Mouse (Mus musculus): ENCODE data around the gene Wdr31.

Gene Wdr31

GRCm38 (mm10) chr4:62440544-62440943, 30.2 kb downstream of the Wdr31 start:
- in situ Hi-C loops (cut with MseI, MboI) = no loop called here

DNA sequence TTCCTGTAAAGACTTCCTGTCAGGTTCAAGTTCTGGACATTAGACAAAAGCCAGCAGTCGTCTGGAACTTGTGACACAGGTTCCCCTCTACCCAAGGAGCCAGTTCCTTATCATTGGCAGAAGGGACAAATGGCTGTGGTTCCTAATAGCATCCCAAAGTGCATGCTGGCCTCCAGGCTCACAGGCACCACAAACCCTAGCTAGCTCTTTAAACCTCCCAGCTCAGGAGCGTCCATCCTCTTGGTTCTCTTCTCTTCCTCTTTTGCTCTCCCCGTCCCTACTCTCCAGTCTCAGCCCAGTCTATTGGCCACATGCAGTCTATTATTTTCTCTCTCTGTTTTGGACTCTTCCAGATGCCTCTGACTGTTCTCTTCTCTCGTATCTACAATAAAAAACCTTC, 30.9 kb downstream of the Wdr31 start:
- in situ Hi-C loops (cut with MseI, MboI) = no loop called here

DNA sequence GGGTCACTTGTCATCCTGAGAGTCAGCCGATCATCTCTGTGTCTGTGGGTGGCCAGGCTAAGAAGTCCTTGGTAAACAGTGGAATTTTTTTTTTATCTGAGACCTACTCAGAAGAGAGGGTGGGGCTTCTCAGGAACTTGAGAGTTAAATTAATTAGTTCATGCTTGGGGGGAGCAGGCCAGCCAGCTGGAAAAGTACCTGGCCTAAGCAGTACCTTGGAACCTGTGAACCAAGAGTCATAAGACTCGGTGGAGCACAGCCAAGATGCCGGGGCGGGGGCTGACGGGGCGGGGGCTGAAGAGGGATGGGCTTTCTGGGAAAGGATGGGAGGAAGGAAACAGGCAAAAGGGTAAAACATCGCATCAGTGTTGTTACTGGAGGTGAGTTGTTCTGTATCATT, 32.8 kb downstream of the Wdr31 start:
- in situ Hi-C loops (cut with MseI, MboI) = no loop called here

DNA sequence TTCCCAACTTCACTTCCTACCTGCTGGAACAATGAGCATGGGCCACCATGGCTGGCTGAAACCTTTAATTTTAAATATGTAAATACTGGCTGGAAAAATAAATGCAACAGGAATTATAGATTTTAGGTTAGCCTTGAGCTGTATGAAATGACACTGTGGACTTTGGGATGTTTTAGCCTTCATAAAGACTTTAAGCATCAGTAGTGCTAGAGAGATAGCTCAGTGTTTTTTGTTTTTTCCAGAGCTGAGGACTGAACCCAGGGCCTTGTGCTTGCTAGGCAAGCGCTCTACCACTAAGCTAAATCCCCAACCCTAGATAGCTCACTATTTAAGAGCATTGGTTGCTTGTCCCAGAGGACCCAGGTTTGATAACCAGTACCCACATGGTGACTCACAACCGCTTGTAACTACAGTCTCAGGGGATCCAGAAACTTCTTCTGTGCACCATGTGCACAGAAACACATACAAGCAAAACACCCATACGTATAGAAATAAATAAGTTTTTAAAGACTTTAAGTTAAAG, 33.4 kb downstream of the Wdr31 start:
- in situ Hi-C loops (cut with MseI, MboI) = no loop called here

GRCm38 (mm10) chr4:62435081-62435480, 35.6 kb downstream of the Wdr31 start, which contains the start of gene Rnf183:
Rnf183 (minus strand) TSS chr4:62435252.
- in situ Hi-C loops (cut with MseI, MboI) = no loop called here

DNA sequence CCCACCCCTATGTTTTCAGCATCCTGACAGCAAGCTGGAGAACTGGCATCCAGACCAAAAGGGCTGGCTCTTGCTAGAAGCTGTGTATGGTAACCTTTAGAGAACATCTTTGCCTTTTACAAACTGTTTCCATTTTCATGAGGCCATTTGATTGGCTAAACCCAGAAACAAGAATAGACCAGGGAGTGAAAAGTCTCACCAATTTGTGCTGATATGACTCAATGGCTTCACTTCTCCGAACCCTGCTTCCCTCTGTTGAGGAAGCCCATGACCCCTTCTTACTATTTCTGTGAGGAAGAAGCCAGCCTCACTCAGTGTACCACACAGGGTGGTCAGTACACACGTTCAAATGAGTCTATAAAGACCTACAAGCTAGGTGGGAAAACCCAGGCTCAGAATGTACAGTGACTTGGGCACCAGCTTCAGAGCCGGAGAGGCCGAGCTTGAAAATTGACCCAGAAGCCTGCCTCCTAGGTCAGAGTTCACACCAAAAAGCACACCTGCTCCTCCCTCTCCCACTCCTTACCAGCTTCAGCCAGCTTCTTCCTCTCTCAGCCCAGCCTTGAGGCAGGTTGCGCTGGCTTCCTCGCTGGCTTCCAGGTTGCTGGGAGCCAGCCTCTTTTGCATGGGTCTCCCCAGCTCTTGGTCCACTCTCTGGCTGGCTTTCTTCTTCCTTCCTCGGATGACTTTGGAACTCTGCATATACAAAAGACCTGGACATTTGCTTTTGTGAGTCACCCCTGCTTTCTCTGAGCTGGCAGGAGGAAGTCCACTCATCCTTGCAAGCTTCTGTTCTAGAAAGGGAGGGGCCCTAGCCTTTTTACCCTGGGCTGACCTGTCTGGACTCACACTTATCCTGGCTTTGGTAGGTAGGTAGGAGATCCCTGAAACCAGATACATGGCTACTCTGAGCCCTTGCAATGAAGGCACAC, 36.5 kb downstream of the Wdr31 start:
- in situ Hi-C loops (cut with MseI, MboI) = no loop called here

- in situ Hi-C loops (cut with MseI, MboI) = no loop called here
Observed at GRCm38 (mm10) chr4:62431522-62431921, 39.2 kb downstream of the Wdr31 start.

DNA sequence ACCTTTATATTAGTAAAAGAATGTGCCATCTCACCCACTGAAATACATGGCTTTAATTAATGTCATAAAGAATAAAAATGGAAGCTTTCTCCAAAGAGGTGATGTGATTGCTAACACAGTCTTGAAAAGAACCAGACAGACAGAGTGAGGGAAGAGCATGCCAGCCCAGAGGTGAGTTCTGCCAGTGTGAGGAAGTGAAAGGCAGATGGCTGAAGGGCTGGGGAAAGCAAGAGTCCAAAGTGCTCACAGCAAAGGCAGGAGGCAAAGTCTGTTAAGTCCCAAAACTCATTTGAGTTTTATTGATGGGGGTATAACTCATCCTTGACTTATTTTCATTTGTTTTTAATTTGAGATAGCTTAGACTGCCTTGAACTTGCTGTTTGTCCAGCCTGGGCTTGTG, 40.0 kb downstream of the Wdr31 start:
- in situ Hi-C loops (cut with MseI, MboI) = no loop called here

DNA sequence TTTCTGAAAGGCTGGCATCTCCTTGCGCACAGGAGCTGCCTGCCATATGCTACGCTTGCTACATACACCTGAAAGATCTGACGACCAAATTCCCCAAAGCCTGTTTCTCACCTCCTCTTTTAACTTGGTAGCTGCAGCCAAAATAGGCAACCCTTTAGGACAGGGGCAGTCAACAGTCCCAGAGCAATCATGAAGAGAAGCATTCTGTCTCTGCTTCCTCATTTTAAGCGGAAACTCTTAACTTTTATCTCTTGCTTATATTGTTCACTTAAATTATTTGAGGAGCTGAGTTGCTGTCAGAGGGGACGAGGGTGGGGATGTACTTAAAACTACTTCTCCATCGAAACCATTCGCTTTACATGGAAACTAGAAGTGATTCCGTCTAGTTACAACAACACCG, 41.1 kb downstream of the Wdr31 start:
- in situ Hi-C loops (cut with MseI, MboI) = no loop called here

DNA sequence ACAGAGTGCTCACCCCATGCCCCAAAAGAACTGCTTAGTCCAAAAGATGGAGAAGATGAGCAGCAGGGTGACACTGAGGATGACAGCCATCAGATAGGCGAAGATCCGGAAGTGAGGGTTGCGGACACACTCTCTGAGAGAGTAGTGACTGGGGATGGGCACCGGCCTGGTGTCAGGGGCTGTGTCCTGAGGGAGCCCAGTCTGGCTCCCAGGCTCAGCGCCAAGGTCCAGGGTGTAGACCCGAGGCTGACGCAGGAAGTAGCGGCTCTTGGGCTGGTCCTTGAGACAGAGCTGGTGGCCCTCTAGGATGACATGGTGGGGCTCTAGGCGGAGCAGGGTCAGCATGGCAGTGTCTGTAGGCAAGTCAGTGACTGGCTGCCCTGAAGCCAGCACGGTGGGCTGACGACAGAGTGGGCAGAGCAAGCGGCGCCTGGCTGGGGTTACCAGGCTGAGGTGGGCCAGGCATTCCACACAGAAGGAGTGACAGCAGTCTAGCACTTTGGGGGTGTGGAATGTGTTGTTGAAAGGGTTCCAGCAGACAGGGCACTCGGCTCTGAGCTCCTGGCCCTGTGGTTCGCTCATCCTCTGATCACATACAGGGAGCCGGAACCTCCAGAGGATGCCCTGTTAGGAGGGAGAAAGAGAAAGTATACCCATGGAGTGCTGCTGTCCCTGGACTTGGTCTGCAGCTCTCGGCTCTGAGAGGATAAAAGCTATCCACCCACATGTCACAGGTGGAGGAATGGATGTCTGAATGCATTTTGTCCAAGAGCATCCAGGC, 42.5 kb downstream of the Wdr31 start:
- in situ Hi-C loops (cut with MseI, MboI) = no loop called here

DNA sequence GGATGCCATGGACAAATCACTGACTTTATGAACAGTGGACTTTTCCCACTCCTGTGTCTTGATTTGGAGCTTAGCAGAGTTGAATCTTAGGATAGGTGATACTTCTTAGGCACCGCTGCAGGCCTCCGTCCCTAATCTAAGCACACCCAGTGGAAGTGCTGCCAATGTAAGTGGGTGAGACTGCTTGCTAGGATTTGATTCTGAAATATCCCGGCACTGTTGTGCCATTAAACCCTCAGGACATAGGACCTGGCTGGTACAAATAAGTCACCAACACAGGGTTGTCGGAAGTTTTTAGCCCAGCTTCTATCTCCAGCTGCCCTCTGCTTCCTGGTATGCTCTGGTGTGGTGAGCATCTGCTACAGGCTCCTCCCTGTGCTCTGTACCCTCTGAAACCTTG, 44.8 kb downstream of the Wdr31 start:
- in situ Hi-C loops (cut with MseI, MboI) = no loop called here

DNA sequence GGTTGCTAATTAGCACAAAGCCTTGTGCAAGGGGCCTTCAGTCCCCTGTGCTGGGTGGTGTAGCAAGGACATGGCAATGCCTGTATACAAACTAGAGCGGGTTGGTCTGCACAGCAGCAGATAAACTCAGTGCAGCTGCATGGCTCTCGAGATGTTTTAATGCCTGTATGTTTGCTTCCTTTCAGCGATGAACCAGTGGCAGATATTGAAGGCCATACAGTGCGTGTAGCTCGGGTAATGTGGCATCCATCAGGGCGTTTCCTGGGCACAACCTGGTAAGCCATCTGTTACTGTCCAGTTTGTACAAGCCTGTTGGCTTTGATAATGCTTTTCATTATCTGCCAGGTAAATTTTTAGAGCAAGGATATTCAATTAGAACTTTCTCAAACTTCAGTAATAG, 51.6 kb downstream of the Wdr31 start:
- in situ Hi-C loops (cut with MseI, MboI) = no loop called here

GRCm38 (mm10) chr4:62418448-62418847, 52.2 kb downstream of the Wdr31 start:
- in situ Hi-C loops (cut with MseI, MboI) = no loop called here

GRCm38 (mm10) chr4:62411606-62412005, 59.1 kb downstream of the Wdr31 start:
- in situ Hi-C loops (cut with MseI, MboI) = no loop called here

DNA sequence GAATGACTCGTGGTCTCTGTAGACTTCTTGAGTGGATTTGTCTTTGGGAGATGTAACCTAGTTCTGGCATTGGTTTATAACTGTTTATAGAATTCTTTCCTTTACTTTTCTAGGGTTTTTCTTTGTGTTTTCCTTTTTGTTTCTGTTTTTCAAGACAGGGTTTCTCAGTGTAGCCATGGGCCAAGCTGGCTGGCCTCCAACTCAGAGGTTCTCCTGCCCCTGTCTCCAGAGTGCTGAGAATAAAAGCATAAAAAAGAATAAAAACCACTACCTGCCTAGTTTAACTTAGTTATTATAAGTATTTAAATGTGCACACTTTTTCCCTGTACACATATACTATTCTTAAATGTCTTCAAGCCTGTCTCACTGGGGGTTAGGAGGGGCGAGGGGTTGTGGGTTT, 60.4 kb downstream of the Wdr31 start:
- in situ Hi-C loops (cut with MseI, MboI) = no loop called here

DNA sequence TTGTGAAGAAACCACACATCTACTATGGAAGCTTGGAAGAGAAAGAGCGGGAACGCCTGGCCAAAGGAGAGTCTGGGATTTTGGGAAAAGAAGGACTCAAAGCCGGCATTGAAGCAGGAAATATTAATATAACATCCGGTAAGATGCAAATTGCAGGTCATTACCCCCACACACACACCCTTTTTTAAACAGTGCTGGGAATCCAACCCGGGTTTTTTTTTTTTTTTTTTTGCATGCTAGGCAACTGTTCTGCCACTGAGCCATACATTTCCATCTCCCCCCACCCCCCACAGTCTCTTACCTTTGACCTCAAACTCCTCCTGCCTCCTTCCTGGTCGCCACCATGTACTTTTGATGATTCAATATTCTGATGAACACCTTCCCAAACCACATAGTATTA, 61.1 kb downstream of the Wdr31 start:
- in situ Hi-C loops (cut with MseI, MboI) = no loop called here

GRCm38 (mm10) chr4:62408601-62409282, 62.0 kb downstream of the Wdr31 start, which contains the start of the genes Cdc26 and Prpf4:
Cdc26 (minus strand) TSS chr4:62408642.
Prpf4 (plus strand) TSS chr4:62408797.
- in situ Hi-C loops (cut with MseI, MboI) = no loop called here

DNA sequence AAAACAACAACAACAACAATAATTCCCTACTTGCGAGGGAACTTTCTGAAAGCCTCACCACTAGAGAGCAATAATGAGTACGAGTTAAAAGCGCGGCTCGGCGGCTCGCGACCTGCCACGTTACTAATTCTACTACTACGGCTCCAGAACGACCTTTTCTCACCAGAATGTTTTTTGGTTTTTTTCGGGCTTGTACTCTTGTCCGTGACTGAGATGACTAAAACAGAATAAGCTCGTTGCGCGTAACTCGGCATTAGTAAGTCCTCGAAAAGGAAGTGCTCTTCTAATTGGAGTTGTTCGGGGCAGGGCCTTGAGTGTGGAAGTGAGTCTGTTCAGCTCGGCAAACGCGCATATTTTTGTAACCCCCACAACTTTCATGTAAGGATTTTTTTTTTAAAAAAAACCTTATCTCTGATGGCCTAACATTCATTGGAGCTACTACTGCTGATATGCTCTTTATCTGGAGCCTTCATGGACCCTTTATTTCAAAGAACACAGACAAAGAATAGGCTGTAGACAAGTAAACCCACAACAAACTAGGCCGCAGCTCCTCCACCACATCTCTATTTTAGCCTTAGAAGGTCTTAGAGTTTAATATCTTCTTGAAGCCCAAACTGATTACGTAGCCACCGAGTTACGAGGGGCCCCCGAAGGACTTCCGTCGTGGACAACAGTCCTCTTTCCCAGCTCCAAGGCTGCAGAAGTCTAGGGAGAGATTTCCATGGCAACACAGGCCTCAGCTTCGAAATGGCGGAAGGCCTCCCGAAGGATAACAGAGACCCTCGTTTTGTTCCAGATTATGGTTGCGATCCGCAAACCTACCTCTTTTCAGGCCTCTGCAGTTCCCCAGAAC, 62.7 kb downstream of the Wdr31 start:
- in situ Hi-C loops (cut with MseI, MboI) = no loop called here

DNA sequence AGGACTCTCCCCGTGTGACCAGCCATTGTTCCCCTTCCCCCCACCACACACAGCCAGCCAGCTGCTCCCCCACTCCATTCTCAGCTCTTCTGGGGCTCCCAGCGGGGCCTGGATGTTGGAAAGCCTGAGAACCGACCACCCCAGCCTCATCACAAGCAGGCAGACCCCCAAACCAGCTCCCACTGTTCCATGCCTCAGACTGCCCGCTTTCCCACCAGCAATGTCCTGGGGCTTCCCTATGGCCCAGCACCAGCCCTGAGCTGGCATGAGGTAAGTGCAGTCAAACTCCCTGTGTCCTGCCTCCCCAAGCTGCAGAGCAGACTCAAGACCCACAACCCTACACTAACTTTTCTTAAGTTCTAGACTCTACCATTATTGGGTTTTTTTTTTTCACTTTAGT, 64.6 kb downstream of the Wdr31 start:
- in situ Hi-C loops (cut with MseI, MboI) = no loop called here

GRCm38 (mm10) chr4:62398956-62399355, 71.7 kb downstream of the Wdr31 start:
- in situ Hi-C loops (cut with MseI, MboI) = no loop called here
